Comparison of ENCODE assay signal across 19 mouse cellular contexts in genomic region chr17:34083104-34083503, GRCm38 (mm10). TPM values are rescaled to one million over a fixed set of nuclear protein-coding genes. Genes with fewer than 3 reads are reported as not detected.
A peak's percentile ranks its signal among the peaks of the same experiment; 100 is the strongest.
DNase-seq lines count a peak whose midpoint lies in the region; ATAC-seq and TF ChIP-seq lines count a peak whose summit lies in the region.
"Had no signal": no experiment of that assay in that cellular context is flagged by ENCODE, and none has a peak within 500 bp of the region (broad histone marks: within the 10 kb centered on the region; RNA-seq: fewer than 3 reads in every experiment).

No protein-coding gene starts in this region.

- DNase-seq in hindbrain, postnatal 0 days (ENCODE audit: low spot score), result no peak
- DNase-seq in ES-CJ7 (ENCODE audit: low read depth, low spot score), result peak; percentile 56
- DNase-seq in brain, embryonic 14.5 days (ENCODE audit: low read depth), result peak; percentile 45
- peak; percentile 18 for DNase-seq in midbrain, embryonic 14.5 days
- no peak for DNase-seq in gastrocnemius, postnatal 25 days
- DNase-seq: cerebellum, postnatal 25 days; heart, postnatal 4 days; kidney, adult 11 months; kidney, postnatal 10 days; liver; lung, adult 2 months; lung, postnatal 4 days had no signal

- WGBS in hindbrain, embryonic 12.5 days, result 4% methylated on average over 8 of the region's 8 CpGs
- WGBS in hindbrain, postnatal 0 days, result 5% methylated on average over 8 of the region's 8 CpGs
- 3% methylated on average over 8 of the region's 8 CpGs for WGBS in midbrain, embryonic 14.5 days

- ATAC-seq in hindbrain, embryonic 12.5 days (ENCODE audit: low FRiP score), result no peak
- no peak for ATAC-seq in hindbrain, postnatal 0 days
- ATAC-seq in midbrain, embryonic 14.5 days (ENCODE audit: low FRiP score, low TSS enrichment), result no peak
- ATAC-seq in megakaryocyte progenitor cell, adult 5-6 weeks (replicated peaks; ENCODE audit: poor library complexity), result no peak
- ATAC-seq: CD4-positive, CD25-positive, alpha-beta regulatory T cell, adult 4 months had no signal

- no peaks in the 10 kb centered on the region for H3K9me3 ChIP-seq in hindbrain, embryonic 12.5 days (replicated peaks)
- H3K9me3 ChIP-seq in hindbrain, postnatal 0 days (ENCODE audit: low read length), result no peaks in the 10 kb centered on the region
- H3K9me3 ChIP-seq in midbrain, embryonic 14.5 days (ENCODE audit: control insufficient read depth, low read length), result no peaks in the 10 kb centered on the region
- H3K9me3 ChIP-seq: heart, embryonic 12.5 days had no signal

- no peak for TF ChIP-seq POLR2A in brain, embryonic 14.5 days (IDR thresholded peaks at IDR 0.05; ENCODE audit: borderline replicate concordance, extremely low read depth, insufficient read depth, insufficient read length, poor library complexity, severe bottlenecking)

- no peak overlapping the region for H3K9ac ChIP-seq in hindbrain, embryonic 12.5 days
- H3K9ac ChIP-seq in hindbrain, postnatal 0 days (replicated peaks; ENCODE audit: low read length), result no peak overlapping the region
- H3K9ac ChIP-seq in midbrain, embryonic 14.5 days (replicated peaks; ENCODE audit: low read length), result no peak overlapping the region
- H3K9ac ChIP-seq: heart, embryonic 12.5 days had no signal

- peaks cover 7% of the 10 kb centered on the region for H3K4me1 ChIP-seq in hindbrain, embryonic 12.5 days
- H3K4me1 ChIP-seq in hindbrain, postnatal 0 days (ENCODE audit: insufficient read depth, low read length), result no peaks in the 10 kb centered on the region
- no peaks in the 10 kb centered on the region for H3K4me1 ChIP-seq in midbrain, embryonic 14.5 days (ENCODE audit: control insufficient read depth, insufficient read depth, low read length)
- H3K4me1 ChIP-seq: heart, embryonic 12.5 days had no signal

- no peak overlapping the region for H3K4me3 ChIP-seq in hindbrain, embryonic 12.5 days
- H3K4me3 ChIP-seq in hindbrain, postnatal 0 days (ENCODE audit: low read length), result no peak overlapping the region
- no peak overlapping the region for H3K4me3 ChIP-seq in midbrain, embryonic 14.5 days (replicated peaks; ENCODE audit: low read depth, low read length)
- H3K4me3 ChIP-seq: erythroblast, embryonic 14.5 days; heart, embryonic 12.5 days; left cerebral cortex, adult 2 months; myocyte had no signal

- H3K4me2 ChIP-seq in hindbrain, embryonic 12.5 days (replicated peaks), result peak overlapping the region; percentile 17; the same call in 1 of the 2 replicates
- H3K4me2 ChIP-seq in hindbrain, postnatal 0 days (ENCODE audit: low read depth, low read length), result no peak overlapping the region
- H3K4me2 ChIP-seq in midbrain, embryonic 14.5 days (ENCODE audit: low read length), result no peak overlapping the region
- H3K4me2 ChIP-seq: heart, embryonic 12.5 days had no signal

- no peak overlapping the region for H3K27ac ChIP-seq in hindbrain, embryonic 12.5 days
- H3K27ac ChIP-seq in hindbrain, postnatal 0 days, result no peak overlapping the region
- no peak overlapping the region for H3K27ac ChIP-seq in midbrain, embryonic 14.5 days (replicated peaks; ENCODE audit: low read depth, low read length)
- H3K27ac ChIP-seq: left cerebral cortex, adult 2 months had no signal

- no peaks in the 10 kb centered on the region for H3K27me3 ChIP-seq in hindbrain, embryonic 12.5 days
- H3K27me3 ChIP-seq in hindbrain, postnatal 0 days (ENCODE audit: insufficient read depth, low read length), result no peaks in the 10 kb centered on the region
- H3K27me3 ChIP-seq in midbrain, embryonic 14.5 days (ENCODE audit: control insufficient read depth, insufficient read depth, low read length), result no peaks in the 10 kb centered on the region

- H3K36me3 ChIP-seq in hindbrain, embryonic 12.5 days, result no peaks in the 10 kb centered on the region
- H3K36me3 ChIP-seq in hindbrain, postnatal 0 days (ENCODE audit: insufficient read depth, low read length), result no peaks in the 10 kb centered on the region
- no peaks in the 10 kb centered on the region for H3K36me3 ChIP-seq in midbrain, embryonic 14.5 days (ENCODE audit: control insufficient read depth, insufficient read depth, low read length)
- H3K36me3 ChIP-seq: heart, embryonic 12.5 days had no signal

- TF ChIP-seq CTCF in hindbrain, postnatal 0 days (IDR thresholded peaks at IDR 0.05; ENCODE audit: low read depth), result no peak
- no peak for TF ChIP-seq CTCF in brain, embryonic 14.5 days (IDR thresholded peaks at IDR 0.05; ENCODE audit: borderline replicate concordance, extremely low read depth, insufficient read depth, insufficient read length)

RNA-seq across cellular contexts. Expression of gene H2-Oa, which starts 9.0 kb away (rescaled TPM):
- 0.29 and 0.39 TPM in 2 replicates for polyA plus RNA-seq in hindbrain, embryonic 12.5 days (2016; fragmentation: Nextera tagmentation; extraction: Ambion mirVana)
- not detected in 2 replicates for total RNA-seq in hindbrain, postnatal 0 days (2014; rRNA removed)
- 0.23 and 0.31 TPM in 2 replicates for polyA plus RNA-seq in hindbrain, postnatal 0 days (2015; fragmentation: Nextera tagmentation; extraction: Ambion mirVana)
- 0.07 and 0.20 TPM in 2 replicates for polyA plus RNA-seq in brain, embryonic 14.5 days (2012; rRNA removed)
- not detected in 2 replicates for polyA plus RNA-seq in midbrain, embryonic 14.5 days (2014; fragmentation: Nextera tagmentation; extraction: Ambion mirVana)
- total RNA-seq in megakaryocyte progenitor cell, adult 5-6 weeks (2015), result 7.7 and 9.6 TPM in 2 replicates
- 2.7 TPM in 2 replicates for total RNA-seq in megakaryocyte progenitor cell, adult 5-6 weeks (2017)
- not detected for total RNA-seq in gastrocnemius, postnatal 25 days (2021)
- total RNA-seq: heart, postnatal 4 days had no signal

RNA-seq across cellular contexts. Expression of gene H2-DMa, which starts 36.2 kb away (rescaled TPM):
- 13.1 and 14.2 TPM in 2 replicates for polyA plus RNA-seq in hindbrain, embryonic 12.5 days (2016; fragmentation: Nextera tagmentation; extraction: Ambion mirVana)
- total RNA-seq in hindbrain, postnatal 0 days (2014; rRNA removed), result 30.9 and 31.3 TPM in 2 replicates
- polyA plus RNA-seq in hindbrain, postnatal 0 days (2015; fragmentation: Nextera tagmentation; extraction: Ambion mirVana), result 23.5 and 24.1 TPM in 2 replicates
- 12.0 and 16.4 TPM in 2 replicates for polyA plus RNA-seq in brain, embryonic 14.5 days (2012; rRNA removed)
- 16.7 and 20.4 TPM in 2 replicates for polyA plus RNA-seq in midbrain, embryonic 14.5 days (2014; fragmentation: Nextera tagmentation; extraction: Ambion mirVana)
- 72.0 and 74.5 TPM in 2 replicates for total RNA-seq in megakaryocyte progenitor cell, adult 5-6 weeks (2015)
- 56.5 and 61.1 TPM in 2 replicates for total RNA-seq in megakaryocyte progenitor cell, adult 5-6 weeks (2017)
- 1 to 10 TPM; 2.8 to 3.1 TPM for total RNA-seq in gastrocnemius, postnatal 25 days (2021)

RNA-seq across cellular contexts. Expression of gene Brd2, which starts 39.3 kb away (rescaled TPM):
- 137 and 151 TPM in 2 replicates for polyA plus RNA-seq in hindbrain, embryonic 12.5 days (2016; fragmentation: Nextera tagmentation; extraction: Ambion mirVana)
- 180 and 195 TPM in 2 replicates for total RNA-seq in hindbrain, postnatal 0 days (2014; rRNA removed)
- polyA plus RNA-seq in hindbrain, postnatal 0 days (2015; fragmentation: Nextera tagmentation; extraction: Ambion mirVana), result 101 and 108 TPM in 2 replicates
- polyA plus RNA-seq in brain, embryonic 14.5 days (2012; rRNA removed), result 186 and 256 TPM in 2 replicates
- 160 and 171 TPM in 2 replicates for polyA plus RNA-seq in midbrain, embryonic 14.5 days (2014; fragmentation: Nextera tagmentation; extraction: Ambion mirVana)
- 269 and 306 TPM in 2 replicates for total RNA-seq in megakaryocyte progenitor cell, adult 5-6 weeks (2015)
- 260 and 284 TPM in 2 replicates for total RNA-seq in megakaryocyte progenitor cell, adult 5-6 weeks (2017)
- total RNA-seq in gastrocnemius, postnatal 25 days (2021), result 10 to 100 TPM; 66.7 to 69.1 TPM

RNA-seq across cellular contexts. Expression of gene Col11a2, which starts 43.9 kb away (rescaled TPM):
- 7.8 and 18.0 TPM in 2 replicates for polyA plus RNA-seq in hindbrain, embryonic 12.5 days (2016; fragmentation: Nextera tagmentation; extraction: Ambion mirVana)
- total RNA-seq in hindbrain, postnatal 0 days (2014; rRNA removed), result 12.1 and 16.7 TPM in 2 replicates
- 5.4 TPM in 2 replicates for polyA plus RNA-seq in hindbrain, postnatal 0 days (2015; fragmentation: Nextera tagmentation; extraction: Ambion mirVana)
- polyA plus RNA-seq in brain, embryonic 14.5 days (2012; rRNA removed), result 11.5 and 11.8 TPM in 2 replicates
- polyA plus RNA-seq in midbrain, embryonic 14.5 days (2014; fragmentation: Nextera tagmentation; extraction: Ambion mirVana), result 2.4 and 2.9 TPM in 2 replicates
- 0.83 and 0.94 TPM in 2 replicates for total RNA-seq in megakaryocyte progenitor cell, adult 5-6 weeks (2015)
- 1.9 and 3.1 TPM in 2 replicates for total RNA-seq in megakaryocyte progenitor cell, adult 5-6 weeks (2017)
- total RNA-seq in gastrocnemius, postnatal 25 days (2021), result 10 to 100 TPM in 1 of 2 experiments, 1 to 10 TPM in 1; 6.5 to 16.7 TPM

RNA-seq across cellular contexts. Expression of gene Rxrb, which starts 51.5 kb away (rescaled TPM):
- polyA plus RNA-seq in hindbrain, embryonic 12.5 days (2016; fragmentation: Nextera tagmentation; extraction: Ambion mirVana), result 64.9 and 68.3 TPM in 2 replicates
- 51.5 and 64.8 TPM in 2 replicates for total RNA-seq in hindbrain, postnatal 0 days (2014; rRNA removed)
- polyA plus RNA-seq in hindbrain, postnatal 0 days (2015; fragmentation: Nextera tagmentation; extraction: Ambion mirVana), result 48.7 and 49.2 TPM in 2 replicates
- polyA plus RNA-seq in brain, embryonic 14.5 days (2012; rRNA removed), result 83.9 and 97.4 TPM in 2 replicates
- polyA plus RNA-seq in midbrain, embryonic 14.5 days (2014; fragmentation: Nextera tagmentation; extraction: Ambion mirVana), result 33.3 and 33.4 TPM in 2 replicates
- 22.1 and 22.2 TPM in 2 replicates for total RNA-seq in megakaryocyte progenitor cell, adult 5-6 weeks (2015)
- 34.2 and 42.6 TPM in 2 replicates for total RNA-seq in megakaryocyte progenitor cell, adult 5-6 weeks (2017)
- total RNA-seq in gastrocnemius, postnatal 25 days (2021), result 10 to 100 TPM; 34.9 to 36.3 TPM

Comparison
In these comparisons a context has a peak if more than half of its experiments do, and no peak if none do; other contexts are left out.
1. DNase-seq: peak in ES-CJ7 (single experiment), brain, embryonic 14.5 days (single experiment) and midbrain, embryonic 14.5 days (single experiment); none in hindbrain, postnatal 0 days (single experiment) and gastrocnemius, postnatal 25 days (single experiment).